Mouse (Mus musculus) liver (tissue): ENCODE measurements around the gene Tubgcp3.
"Not testable (repeated sequence)": the region's sequence is repeated elsewhere in the genome, so short reads cannot be mapped to it uniquely, and the experiment has no call there.

Experiments used
- DNase-seq: peaks from one replicate; pipeline ENCODE4 v3.0.0-alpha.2; 2020; ENCODE audit warnings: mixed read lengths

The Tubgcp3 gene

DNA sequence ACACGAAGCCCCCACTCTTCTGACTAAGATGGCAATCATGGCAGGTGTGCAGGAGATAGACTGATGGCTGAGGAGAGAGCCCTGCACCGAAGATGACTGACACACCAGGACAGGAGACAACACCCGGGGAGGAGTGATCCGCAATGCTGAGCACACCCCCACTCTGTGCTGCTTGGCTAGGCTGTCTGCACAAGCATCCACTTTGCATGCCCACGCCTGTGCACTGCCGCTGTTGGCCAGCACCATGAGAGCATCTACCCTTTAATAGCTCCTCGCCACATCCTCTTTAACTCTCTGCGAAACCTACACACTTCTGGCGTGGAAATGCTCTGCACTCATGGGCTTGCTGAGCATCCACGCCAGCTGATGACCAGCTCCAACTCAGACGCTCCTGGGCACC lies 33.6 kb downstream of the Tubgcp3 start:
- no peak for DNase-seq

DNA sequence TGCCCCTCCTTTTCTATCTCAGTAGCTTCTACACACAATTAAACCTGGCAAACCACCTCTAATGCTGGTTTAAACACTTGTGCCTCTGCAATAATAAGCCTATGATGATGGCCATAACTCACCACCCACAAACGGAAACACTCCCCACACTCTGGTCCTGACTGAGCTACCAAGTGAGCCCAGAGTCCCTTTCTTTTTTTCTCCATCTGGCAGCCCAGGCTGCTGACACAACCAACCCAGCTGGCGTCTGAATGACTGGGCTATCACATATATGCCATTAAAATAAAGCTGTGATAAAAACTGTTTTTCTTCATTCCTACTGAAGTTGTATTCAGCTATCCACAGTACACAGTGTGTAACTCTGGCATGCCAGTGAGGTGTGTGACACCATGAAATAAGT lies 36.7 kb downstream of the Tubgcp3 start:
- DNase-seq: no peak

DNA sequence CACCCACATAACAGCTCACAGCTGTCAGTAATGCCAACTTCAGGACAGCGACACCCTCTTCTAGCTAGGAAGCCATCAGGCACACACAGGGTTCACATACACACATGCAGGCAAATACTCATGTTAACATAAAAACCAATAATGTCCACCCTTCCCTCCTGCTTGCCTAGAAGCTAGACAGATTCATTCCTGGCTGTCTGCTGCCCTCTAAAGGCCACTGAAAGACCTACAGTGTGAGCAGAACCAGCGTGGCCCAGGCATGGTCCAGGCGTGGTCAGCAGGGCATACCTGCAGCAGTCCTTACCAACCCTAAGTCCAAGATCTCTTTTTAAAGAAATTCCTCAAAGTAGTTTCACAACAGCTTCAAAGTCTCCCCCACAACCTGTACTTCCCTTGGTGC lies 43.0 kb downstream of the Tubgcp3 start:
- DNase-seq: peak; percentile 39

DNA sequence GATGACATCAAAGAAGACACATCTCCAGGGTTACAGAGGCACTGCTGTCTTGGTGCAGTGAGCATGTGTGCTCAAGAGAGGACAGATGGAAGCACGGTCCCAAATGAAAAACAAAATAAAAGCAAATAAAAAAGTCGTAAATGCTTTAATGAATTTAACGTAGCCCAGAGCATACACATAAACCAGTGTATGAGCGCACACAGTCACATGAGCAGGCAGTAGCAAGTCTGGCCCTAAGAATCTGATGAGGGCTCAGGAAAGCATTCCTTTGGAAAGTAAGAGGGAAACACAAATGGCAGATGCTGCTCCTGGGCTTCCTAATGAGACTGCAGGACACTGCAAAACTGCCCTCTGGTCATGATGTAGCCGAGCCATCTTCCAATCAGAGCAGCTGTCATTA lies 46.2 kb downstream of the Tubgcp3 start:
- DNase-seq: no peak

DNA sequence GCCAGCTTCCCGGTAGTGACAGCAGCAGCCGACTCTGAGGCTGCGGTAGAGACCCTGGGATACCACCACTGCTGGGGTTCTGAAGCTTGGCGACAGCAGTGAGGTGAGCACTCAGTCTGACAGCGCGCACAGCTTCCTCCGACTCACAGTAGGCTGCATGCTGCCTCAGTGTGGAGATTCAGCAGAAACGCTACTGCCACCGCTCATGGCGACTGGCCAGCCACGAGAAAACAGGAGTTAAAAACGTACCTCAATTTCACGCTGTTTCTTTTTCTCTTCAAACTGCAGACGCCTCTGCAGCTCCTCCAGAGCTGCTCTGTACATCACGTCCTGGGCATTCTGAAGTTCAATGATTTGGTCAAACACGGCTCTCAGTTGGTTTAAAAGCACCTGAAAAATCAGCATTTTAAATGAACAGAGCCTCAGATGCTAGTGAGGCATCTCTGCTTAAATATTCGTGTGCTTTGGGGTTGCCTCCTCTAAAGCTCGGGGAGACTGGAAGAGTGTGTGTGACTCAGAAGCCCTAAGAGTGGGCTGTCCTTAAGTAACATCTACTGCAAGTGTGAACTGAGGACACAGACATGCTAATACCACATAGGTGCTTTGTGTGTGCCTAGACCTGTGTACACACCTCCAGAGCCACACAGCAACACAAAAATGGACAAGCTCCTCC lies 50.4 kb downstream of the Tubgcp3 start:
- no peak for DNase-seq

DNA sequence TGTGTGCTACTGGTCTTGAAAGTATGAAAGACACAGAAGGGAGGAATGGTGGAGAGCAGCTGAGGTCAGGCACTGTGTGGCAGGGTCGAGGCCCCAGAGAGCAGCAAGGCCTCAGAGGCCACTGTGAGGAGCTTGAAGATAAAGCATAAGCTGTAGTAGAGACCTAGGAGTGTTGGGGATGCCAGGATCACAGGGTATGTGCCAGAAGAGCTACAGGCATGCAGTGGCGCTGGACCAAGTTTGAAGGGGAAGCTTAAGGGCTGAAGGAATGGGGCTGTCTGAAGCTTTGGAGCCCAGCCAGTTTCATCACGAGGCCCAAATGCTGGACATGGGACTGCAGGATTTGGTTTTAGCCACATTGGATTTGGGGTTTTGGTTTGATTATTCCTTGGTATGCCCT lies 54.7 kb downstream of the Tubgcp3 start:
- DNase-seq: not testable (repeated sequence)

DNA sequence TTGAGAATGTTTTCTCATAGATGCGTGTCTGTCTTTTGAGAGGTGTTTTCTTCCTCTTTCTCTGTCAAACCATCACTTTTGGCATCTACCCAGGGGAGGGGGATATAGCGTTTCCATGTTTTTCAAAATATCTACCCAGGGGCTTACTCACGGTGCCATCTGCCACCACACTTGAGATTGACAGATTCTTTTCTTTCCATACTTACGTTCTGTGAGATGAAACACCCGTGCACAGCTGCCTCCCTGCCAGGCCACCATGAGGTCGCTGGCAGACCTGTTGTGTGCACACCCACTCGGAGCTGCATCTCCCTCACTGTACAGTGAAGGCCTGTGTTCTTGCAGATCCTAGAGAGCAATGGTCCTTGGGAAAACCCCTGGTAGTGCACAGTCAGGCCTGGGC lies 58.8 kb downstream of the Tubgcp3 start:
- no peak for DNase-seq

DNA sequence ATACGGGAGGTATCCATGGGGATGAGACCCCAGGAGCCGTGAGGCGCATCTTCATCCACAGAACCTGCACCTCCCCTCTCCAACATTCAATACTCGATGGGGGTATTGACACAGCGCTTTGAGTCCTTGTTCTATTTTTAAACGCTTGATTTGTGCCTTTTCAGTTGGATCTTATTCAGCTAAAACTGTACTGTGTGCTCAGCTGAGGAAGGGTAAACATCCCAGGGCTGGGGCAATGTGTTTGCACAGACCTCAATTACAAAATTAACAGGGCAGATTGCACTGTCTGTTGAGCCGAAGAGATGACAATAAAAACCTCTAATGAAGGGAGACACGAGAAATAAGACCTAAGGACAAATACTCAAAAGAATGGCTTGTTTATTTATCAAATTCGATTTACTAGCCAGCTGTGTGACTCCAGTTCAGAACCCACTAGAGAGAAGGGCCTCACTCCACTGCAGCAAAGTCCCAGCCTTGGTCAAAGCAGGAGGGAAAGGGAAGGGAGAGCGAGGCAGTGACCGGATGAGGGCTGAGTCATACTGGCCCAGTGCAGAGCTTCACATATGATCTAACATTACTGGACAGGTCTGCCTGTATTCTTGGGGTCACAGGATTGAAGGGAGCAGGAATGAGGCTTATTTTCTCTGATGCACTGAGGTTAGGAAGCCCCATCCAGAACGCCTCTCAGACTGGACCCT lies 62.1 kb downstream of the Tubgcp3 start:
- no peak for DNase-seq

DNA sequence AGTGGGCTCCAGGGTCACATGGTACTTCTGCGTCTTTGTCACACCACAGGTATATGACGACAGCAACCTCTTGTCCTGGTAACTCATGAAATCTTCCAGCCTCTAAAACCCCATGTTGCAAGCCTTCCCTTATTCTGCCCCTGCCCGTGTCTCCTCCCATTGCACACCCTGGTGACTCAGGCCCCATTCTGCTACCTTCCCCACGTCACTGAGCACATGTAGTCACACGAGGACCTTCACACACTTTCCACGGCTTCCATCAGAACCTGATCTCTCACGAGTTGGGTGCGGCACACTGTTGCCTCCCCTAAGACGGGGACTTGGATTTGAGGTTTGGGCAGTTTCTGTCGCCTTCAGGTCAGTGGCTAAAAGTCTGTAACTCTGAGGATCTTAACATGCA lies 63.2 kb downstream of the Tubgcp3 start:
- no peak for DNase-seq

DNA sequence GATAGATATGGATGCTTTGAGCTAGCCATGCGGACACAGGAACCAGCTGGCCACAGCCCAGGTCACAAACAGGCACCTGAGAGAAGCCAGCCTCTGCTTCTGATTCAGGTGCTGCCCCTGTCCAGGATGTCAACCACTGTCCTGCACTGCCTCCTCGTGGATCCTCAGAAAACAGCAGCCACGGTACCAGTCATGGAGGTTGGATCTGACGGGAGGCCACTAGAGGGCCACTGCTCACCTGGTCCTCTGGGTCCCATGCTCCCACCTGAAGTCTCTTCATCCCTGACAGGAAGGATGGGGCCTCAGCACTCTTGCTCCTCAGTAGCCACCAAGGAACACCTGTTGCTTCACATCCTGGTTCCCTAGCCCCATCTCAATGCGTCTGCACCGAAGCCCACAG lies 64.8 kb downstream of the Tubgcp3 start:
- peak; percentile 69 for DNase-seq

DNA sequence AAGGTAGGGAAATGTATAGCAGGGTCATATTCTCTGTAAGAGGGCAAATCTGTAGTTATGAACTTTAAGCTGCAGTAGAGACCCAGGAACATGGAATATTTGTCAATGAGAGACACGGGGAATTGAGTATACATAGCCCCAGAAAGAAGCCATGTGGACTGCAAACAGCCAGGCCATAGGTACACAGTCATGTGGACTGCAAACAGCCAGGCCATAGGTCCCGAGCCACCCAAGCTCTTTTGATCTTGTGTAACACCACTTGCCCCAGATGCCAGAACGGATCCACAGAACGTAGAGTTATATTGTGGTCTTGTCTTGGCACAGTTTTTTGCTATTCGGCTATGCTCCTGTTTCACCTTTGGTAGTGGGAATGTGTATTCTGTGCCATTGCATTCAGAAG lies 88.3 kb downstream of the Tubgcp3 start:
- DNase-seq: no peak

DNA sequence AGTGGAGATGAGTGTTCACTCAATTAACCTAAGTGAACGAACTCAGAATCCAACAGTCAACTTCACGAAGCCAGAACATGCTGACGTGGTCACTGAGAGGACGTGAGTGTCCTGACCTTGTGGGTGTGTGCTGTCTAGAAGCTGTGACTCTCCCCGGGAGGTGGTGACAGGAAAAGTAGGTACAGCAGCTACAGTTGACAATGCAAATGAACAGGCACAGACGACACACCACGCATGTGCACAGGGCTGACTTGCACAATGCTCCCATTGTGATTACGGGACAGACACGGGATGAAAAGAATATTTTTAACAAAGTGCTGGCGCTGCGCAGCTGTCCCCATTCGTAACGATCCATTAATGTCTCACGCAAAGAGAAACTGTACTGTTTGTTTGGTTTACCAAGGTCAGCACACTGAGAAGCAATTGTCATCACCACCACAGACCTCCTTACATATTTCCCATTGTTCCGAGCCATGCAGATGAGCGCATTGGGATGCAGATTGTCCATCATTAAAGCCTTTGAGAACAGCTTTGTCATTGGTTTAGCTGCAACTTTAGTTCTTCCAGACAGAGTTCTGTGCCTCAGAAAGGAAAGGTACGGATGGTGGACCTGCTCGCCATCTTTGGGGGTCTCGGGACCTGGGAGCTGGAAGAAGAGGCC lies 92.6 kb downstream of the Tubgcp3 start:
- not testable (repeated sequence) for DNase-seq

DNA sequence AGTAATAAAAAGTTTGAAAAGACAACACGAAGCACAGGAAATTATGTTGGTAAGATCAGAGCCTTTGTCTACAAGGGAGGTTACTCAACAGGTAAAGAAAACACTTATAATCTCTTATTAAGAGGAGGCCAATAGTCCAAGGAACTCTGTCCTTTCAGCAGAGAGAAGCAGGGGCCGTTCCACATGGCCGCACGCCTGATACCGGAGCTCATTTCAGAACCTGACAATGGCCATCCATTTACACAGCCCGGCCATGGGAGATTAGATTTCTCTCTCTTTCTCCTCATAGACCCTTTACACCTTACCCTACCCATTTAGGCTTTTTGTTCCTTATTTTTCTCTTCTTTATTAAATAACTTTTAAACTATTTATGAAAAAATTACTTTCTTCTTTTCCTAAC lies 95.3 kb downstream of the Tubgcp3 start:
- no peak for DNase-seq

DNA sequence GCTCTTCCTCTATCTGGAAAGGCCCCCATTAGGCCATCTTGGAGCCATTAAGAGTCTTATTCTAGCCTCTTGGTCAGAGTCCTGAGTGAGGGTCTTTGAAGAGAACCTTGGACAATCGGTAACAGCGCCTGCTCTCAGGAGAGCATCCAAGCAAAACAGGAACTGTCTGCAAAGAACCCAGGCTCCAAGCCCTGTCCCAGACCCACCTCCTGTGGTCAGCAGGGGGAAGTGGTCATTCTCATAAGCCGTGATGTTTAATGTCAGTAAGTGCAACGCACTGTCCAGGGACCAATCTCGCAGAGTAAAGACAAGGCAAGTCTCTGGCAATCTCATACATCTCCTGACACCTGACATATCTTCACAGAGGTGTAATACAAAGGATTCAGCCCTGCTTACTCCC lies 96.0 kb downstream of the Tubgcp3 start:
- no peak for DNase-seq

DNA sequence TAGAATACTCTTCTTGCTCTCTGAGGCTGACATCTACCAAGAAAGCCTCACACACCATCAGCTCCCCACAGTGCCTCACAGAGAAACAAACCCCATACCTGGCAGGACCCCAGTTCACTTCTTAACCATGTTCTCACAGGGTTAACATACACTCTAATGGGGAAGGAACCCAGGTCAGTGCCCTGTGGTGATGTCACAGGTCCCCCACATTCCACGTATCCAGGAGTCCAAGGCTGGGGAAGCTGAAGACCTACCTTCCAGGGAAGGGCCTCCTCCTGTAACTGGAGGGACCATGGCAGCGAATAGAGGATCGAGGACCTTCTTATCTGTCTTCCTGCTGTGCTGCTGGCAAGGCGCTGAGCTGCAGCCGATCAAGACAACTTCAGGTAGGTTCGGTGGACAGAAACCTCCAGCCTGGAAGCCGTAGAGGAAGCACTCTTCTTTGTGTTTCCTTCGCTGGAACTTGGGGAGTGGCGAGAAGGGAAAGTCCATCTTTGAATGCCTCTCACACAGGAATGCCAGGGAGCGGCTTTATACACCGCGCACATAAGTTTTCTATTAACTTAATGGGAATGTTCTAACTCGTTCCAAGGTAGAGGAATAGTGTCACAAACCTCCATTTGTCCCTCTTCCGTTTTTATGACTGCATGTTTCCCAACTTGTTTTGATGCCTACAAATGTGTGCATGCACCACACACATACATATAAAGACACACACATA lies 99.1 kb downstream of the Tubgcp3 start, which contains the start of gene Spaca7:
Gene Spaca7, plus strand, starts transcription at position 216 of the 721 bp plus-strand sequence.
- no peak for DNase-seq

DNA sequence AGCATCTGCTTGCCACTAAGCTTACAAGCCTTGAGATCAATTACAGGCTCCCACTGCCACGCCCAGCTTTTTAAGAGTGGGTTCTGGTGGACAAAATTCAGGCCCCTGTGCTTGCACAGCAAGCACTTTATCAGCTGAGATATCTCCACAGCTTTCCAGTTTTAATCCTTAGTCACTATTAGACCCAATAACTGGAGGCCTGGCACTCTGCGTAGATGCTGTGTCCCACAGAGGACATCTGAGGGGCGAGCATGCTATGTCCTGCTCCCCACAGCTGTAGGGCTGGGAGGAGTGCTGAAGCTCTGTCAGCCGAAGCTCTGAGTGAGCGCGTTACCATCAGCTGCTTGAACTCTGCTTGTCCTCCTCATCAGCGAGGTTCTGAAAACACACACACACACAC lies 105.5 kb downstream of the Tubgcp3 start:
- no peak for DNase-seq

DNA sequence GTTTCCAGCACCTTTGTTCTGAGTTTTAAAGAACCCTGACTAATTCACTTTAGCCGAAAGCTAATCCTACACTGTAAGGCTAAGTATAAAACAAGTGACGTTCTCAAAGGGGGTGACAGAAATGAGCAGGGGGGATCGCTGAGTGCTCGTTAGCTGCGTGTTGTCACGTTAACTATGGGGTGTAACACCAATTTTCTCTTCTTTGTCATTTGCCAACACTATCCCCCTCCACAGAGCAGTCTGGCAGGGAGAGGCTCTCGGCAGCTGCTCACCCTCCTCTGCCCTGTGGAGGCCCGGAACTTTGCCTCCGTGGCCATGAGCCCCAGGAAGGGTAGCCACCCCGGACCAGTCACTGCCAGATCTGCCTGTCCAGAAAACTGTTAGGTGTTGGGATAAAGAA lies 106.6 kb downstream of the Tubgcp3 start:
- DNase-seq: no peak

DNA sequence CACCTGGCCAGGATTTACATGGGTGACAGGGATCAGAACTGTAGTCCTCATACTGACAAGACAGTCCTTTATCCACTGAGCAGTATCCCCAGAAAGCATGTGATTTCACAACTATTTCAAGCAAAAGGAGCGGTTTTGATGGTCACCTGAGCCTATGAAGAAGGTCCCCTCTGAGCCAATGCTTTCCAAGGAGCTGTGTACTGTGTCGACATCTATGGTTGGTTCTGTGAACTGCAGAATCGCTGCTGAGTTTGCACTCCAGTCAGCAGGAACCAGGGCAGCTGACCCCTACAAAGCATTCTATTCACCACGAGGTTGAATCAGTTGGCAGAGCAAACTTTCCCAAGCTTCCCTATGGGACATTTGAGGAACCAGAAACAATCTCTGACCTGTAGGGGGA lies 107.7 kb downstream of the Tubgcp3 start:
- DNase-seq: no peak
